Mouse (Mus musculus) liver, adult 2 months (tissue): ENCODE results near the gene Napsa. TPM values are rescaled to one million over a fixed set of nuclear protein-coding genes. Genes with fewer than 3 reads are reported as not detected.
A peak's percentile ranks its signal among the peaks of the same experiment; 100 is the strongest.

Source experiments
- DNase-seq: peaks from one replicate; pipeline ENCODE4 v3.0.0-alpha.2; 2011; ENCODE audit warnings: low read depth, low spot score; ENCODE audit errors: extremely low read depth
- H3K27ac ChIP-seq: fragments of 200-500 bp; replicated peaks from 2 replicates; pipeline ENCODE4 v1.5.1; 2012; ENCODE audit warnings: low read depth, mild to moderate bottlenecking, control low read depth, inconsistent platforms, low read length; ENCODE audit not compliant: insufficient read depth
- H3K27me3 ChIP-seq: fragments of 200-500 bp; 2 replicates; pipeline ENCODE4 v1.6.1; 2012; ENCODE audit warnings: mild to moderate bottlenecking, moderate library complexity, low read length, inconsistent platforms; ENCODE audit not compliant: control insufficient read depth, insufficient read depth
- H3K36me3 ChIP-seq: fragments of 200-500 bp; 2 replicates; pipeline ENCODE4 v1.6.1; 2012; ENCODE audit warnings: low read length, inconsistent platforms; ENCODE audit not compliant: control insufficient read depth, insufficient read depth
- H3K4me1 ChIP-seq: fragments of 200-500 bp; 2 replicates; pipeline ENCODE4 v1.6.1; 2011; ENCODE audit warnings: low read length; ENCODE audit not compliant: control insufficient read depth, insufficient read depth
- H3K4me3 ChIP-seq: fragments of 200-500 bp; 2 replicates; pipeline ENCODE4 v1.5.1; 2011; ENCODE audit warnings: low read depth, mild to moderate bottlenecking, control low read depth, low read length, moderate library complexity; ENCODE audit not compliant: insufficient read depth
- H3K79me2 ChIP-seq: fragments of 200-500 bp; 2 replicates; pipeline ENCODE4 v1.6.1; 2012; ENCODE audit warnings: inconsistent platforms, mild to moderate bottlenecking, low read length, moderate library complexity; ENCODE audit not compliant: control insufficient read depth, insufficient read depth
- H3K9ac ChIP-seq: fragments of 200-500 bp; 2 replicates; pipeline ENCODE4 v1.6.1; 2012; ENCODE audit warnings: low read depth, mild to moderate bottlenecking, control low read depth, inconsistent platforms, low read length
- CTCF ChIP-seq: fragments of 200-500 bp; IDR thresholded peaks from 2 replicates; pipeline ENCODE4 v1.5.1; 2011; ENCODE audit warnings: low read depth, low read length, control low read depth
- POLR2A ChIP-seq: fragments of 200-500 bp; IDR thresholded peaks from 2 replicates; pipeline ENCODE4 v1.6.1; 2011; ENCODE audit warnings: low read length, control low read depth; ENCODE audit not compliant: insufficient read depth; ENCODE audit errors: extremely low read depth
- WGBS: fragments of 180-500 bp; shearing (Covaris S2); methylation state at CpG from one replicate; pipeline ENCODE4 v1.1.7; 2018; 5-methylcytosine and 5-hydroxymethylcytosine counted together
- polyA plus RNA-seq: library from polyadenylated mRNA; depleted of rRNA; stranded (reverse); fragments of >200 nt; gene quantifications from 2 replicates; pipeline ENCODE4 v1.2.3, GENCODE M21; 2012
- total RNA-seq: library from RNA; depleted of rRNA; stranded (reverse); fragments of >200 nt; gene quantifications from 2 replicates; pipeline ENCODE4 v1.2.3, GENCODE M21; 2014

The Napsa gene
- total and polyA plus RNA-seq, 2 experiments = 0.65 to 1.7 TPM

DNA sequence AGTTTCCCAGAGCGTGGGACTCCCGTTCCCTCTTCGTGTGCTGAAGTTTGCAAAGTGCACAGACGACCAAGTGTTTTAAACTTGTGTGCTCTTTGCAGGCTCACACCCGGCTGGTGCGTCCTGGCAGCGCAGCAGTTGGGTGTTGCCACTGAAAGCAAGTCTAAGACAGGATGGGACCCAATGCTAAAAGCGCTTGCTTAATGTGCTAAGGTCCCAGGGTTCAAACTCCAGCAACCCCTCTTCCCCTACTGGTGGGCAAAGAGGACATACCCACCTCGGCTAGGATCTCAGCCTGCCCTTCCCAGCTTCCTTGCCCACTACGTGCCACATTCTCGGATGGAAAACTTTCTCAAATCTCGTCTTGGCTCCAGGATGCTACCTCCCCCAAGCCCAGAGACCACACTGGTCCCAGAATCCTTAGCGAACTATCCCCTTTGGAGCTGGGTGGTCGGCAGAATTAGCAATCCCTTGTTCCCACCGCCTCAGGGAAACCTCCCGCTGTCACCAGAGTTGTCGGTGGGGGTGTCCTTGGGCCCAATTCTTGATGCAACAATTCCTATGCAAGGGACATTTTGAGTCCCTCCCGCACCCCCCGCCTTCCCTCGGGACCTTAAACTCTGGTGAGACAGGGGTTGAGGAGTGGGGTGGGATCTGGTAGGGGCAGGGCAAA, 31.1 kb downstream of the Napsa start:
- no peak overlapping the region for H3K4me3 ChIP-seq
- no peaks in the 10 kb centered on the region for H3K36me3 ChIP-seq
- no peaks in the 10 kb centered on the region for H3K79me2 ChIP-seq
- no peaks in the 10 kb centered on the region; the same call in 1 of the 2 replicates for H3K27me3 ChIP-seq
- TF ChIP-seq CTCF = no peak
- no peak for TF ChIP-seq POLR2A
- no peak overlapping the region for H3K27ac ChIP-seq
- H3K4me1 ChIP-seq = no peaks in the 10 kb centered on the region
- WGBS = 7% methylated on average over 20 of the region's 20 CpGs
- H3K9ac ChIP-seq = no peak overlapping the region
- DNase-seq = no peak

DNA sequence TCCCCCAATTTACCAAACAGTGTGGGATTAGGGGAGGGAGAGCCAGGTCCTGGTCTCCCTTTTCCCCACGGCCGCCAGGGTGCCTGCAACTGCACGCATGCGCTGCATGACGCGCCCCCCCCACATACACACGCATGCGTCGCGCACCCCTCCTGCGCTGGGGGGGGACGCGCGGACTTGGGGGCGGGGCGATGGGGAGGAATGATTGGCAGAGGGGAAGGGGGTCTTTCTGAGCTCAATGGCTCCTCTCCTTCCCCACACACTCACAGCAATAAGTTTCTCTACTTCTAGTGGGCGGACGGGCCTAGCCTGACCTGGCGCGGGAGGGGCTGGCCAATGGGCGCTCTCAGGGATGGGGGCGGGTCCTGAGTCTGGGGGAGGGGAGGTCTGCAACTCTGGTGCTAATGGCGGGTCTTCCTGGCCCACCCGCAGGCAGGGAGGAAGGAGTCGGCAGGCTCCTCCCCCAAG, 32.0 kb downstream of the Napsa start:
- 3% methylated on average over 25 of the region's 25 CpGs for WGBS
- no peak for TF ChIP-seq POLR2A
- TF ChIP-seq CTCF = peak; percentile 24; the same call in 1 of the 2 replicates
- no peak for DNase-seq
- peak overlapping the region; percentile 47 for H3K4me3 ChIP-seq
- H3K79me2 ChIP-seq = no peaks in the 10 kb centered on the region
- H3K27me3 ChIP-seq = no peaks in the 10 kb centered on the region; the same call in 1 of the 2 replicates
- no peak overlapping the region for H3K9ac ChIP-seq
- no peaks in the 10 kb centered on the region for H3K4me1 ChIP-seq
- no peak overlapping the region for H3K27ac ChIP-seq
- no peaks in the 10 kb centered on the region for H3K36me3 ChIP-seq

DNA sequence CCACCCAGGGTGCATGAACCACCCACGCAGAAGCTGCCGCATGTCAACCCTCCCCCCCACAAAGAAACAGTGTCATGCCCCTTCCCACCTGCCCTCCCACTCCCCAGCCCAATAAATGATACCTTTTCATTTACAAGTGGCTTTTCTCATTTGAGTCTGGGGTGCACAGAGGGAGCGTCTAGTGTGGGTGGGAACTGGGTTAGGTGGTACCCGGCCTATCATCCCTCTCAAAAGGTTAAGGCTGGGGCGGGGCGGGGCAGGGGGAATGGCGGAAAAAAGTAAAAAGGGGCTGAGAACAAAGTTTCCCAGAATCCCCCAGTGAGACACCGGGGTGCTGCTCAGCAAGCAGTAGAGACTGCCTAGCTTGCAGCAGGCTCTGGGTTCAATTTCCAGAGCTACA, 32.4 kb downstream of the Napsa start:
- H3K27ac ChIP-seq = no peak overlapping the region
- H3K27me3 ChIP-seq = no peaks in the 10 kb centered on the region; the same call in 1 of the 2 replicates
- WGBS = 23% methylated on average over 8 of the region's 8 CpGs
- H3K9ac ChIP-seq = no peak overlapping the region
- peak overlapping the region; percentile 47; the same call in 1 of the 2 replicates for H3K4me3 ChIP-seq
- H3K36me3 ChIP-seq = no peaks in the 10 kb centered on the region
- TF ChIP-seq POLR2A = no peak
- no peak for TF ChIP-seq CTCF
- H3K79me2 ChIP-seq = no peaks in the 10 kb centered on the region
- no peaks in the 10 kb centered on the region for H3K4me1 ChIP-seq
- DNase-seq = no peak

DNA sequence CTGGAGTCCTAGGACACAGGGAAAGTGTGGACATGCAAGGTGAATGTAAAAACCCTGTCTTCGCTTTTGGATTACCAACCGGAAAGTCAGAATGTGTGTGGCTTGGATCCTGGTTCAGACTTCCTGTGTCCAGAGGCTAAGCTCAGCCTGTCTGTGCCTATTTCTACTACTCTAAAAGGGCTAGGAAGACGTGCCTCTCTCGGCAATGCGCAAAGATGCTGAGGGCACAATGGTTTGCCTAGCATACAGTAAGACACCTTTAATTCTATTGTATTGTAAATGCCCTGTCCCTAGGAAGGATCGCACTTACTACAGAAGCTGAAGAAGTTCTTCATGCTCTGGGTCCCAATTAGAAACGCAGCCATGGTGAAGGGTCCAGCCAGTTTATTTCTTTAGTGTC, 33.3 kb downstream of the Napsa start:
- H3K27ac ChIP-seq = no peak overlapping the region
- H3K79me2 ChIP-seq = no peaks in the 10 kb centered on the region
- no peak overlapping the region for H3K4me3 ChIP-seq
- 65% methylated on average over 7 of the region's 7 CpGs for WGBS
- TF ChIP-seq CTCF (no peak), POLR2A (no peak)
- no peak overlapping the region for H3K9ac ChIP-seq
- H3K36me3 ChIP-seq = no peaks in the 10 kb centered on the region
- H3K27me3 ChIP-seq = no peaks in the 10 kb centered on the region; the same call in 1 of the 2 replicates
- no peak for DNase-seq
- no peaks in the 10 kb centered on the region for H3K4me1 ChIP-seq

DNA sequence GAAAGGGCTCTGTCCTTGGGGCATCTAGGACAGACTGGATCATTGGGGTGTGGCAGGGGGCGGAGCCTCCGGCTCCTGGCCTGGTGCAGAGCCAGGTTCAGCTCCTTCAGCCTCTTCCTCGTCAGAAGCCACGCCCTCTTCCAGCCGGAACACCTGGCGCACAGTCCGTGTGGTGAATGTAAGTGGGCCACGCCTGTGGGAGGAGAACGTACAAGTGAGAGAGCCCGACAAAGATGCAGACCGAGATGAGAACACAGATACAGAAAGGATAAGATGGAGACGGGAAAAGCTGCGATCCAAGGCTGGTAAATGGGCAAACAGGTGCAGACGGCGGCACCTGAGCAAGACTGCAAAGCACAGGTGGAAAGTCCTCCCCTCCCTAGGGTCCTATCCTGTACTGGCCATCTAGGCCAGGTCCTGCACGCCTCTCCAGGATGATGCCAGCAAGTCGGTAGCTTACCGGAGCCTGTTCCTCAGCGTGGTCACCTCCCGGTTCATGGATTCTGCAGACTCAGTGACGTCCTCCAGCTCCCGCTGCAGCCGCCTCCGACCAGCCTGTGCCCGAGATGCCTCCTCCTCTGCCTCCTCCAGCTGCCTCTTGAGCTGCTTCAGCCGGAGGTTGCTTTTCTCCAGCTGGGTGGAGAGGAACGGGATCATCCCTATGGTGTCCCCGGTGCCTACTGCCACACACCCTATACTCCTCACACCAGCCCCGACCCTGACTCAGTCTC, 34.2 kb downstream of the Napsa start:
- 54% methylated on average over 29 of the region's 29 CpGs for WGBS
- H3K4me1 ChIP-seq = no peaks in the 10 kb centered on the region
- no peaks in the 10 kb centered on the region; the same call in 1 of the 2 replicates for H3K36me3 ChIP-seq
- H3K27me3 ChIP-seq = no peaks in the 10 kb centered on the region; the same call in 1 of the 2 replicates
- H3K9ac ChIP-seq = no peak overlapping the region
- no peak for TF ChIP-seq POLR2A
- no peak for TF ChIP-seq CTCF
- H3K79me2 ChIP-seq = no peaks in the 10 kb centered on the region
- H3K4me3 ChIP-seq = no peak overlapping the region
- H3K27ac ChIP-seq = no peak overlapping the region
- DNase-seq = no peak

DNA sequence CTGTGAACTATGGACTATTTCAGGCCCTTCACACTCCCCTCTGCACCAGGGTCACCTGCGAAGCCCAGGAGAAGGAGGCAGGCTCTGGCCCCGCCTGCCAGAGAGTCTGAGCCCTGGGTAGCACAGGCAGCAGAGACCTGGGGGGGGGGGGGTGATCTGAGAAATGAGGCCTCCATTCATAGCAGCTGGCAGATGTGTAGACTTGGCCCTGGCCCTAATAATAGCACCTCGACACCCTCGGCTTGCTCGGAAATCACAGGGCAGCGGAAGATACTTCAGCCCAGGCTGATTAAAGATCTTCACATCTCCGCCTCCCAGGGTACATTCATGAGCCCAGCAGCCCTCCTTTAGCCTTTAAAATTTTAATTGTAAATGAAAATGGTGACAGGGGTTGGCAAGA, 40.0 kb downstream of the Napsa start:
- H3K36me3 ChIP-seq = no peaks in the 10 kb centered on the region; the same call in 1 of the 2 replicates
- H3K9ac ChIP-seq = no peak overlapping the region
- no peak for TF ChIP-seq POLR2A
- TF ChIP-seq CTCF = no peak
- H3K27me3 ChIP-seq = no peaks in the 10 kb centered on the region
- no peaks in the 10 kb centered on the region for H3K79me2 ChIP-seq
- whole genome bisulfite sequencing = 87% methylated on average over 7 of the region's 7 CpGs
- DNase-seq = no peak
- no peaks in the 10 kb centered on the region for H3K4me1 ChIP-seq
- no peak overlapping the region for H3K4me3 ChIP-seq
- no peak overlapping the region for H3K27ac ChIP-seq
